Mouse (Mus musculus) CH12.LX (cell line): ENCODE data around the gene Atp6v0c. TPM values are rescaled to one million over a fixed set of nuclear protein-coding genes. Genes with fewer than 3 reads are reported as not detected.

Source experiments
- DNase-seq: peaks from one replicate; pipeline ENCODE4 v3.0.0-alpha.2; 2013; ENCODE audit errors: extremely low read depth
- H3K27ac ChIP-seq: 2 replicates; pipeline ENCODE4 v1.5.1; 2012; ENCODE audit warnings: low read depth, mild to moderate bottlenecking, control low read depth, moderate library complexity; ENCODE audit not compliant: insufficient read depth
- H3K27me3 ChIP-seq: replicated peaks from 2 replicates; pipeline ENCODE3; 2012; ENCODE audit warnings: inconsistent platforms
- H3K36me3 ChIP-seq, 2 experiments: replicated peaks in 1 of 2; 2 replicates each; pipeline versions ENCODE3 to v1.6.1; 2012; ENCODE audit warnings: inconsistent platforms in 1 of 2, low read length in 1 of 2, mild to moderate bottlenecking in 1 of 2, mixed read lengths in 1 of 2, moderate library complexity in 1 of 2; ENCODE audit not compliant: control insufficient read depth in 1 of 2, insufficient read depth in 1 of 2
- H3K4me1 ChIP-seq, 2 experiments: 2 replicates each; pipeline ENCODE4 v1.6.1; 2012; ENCODE audit warnings: inconsistent platforms in 1 of 2, moderate library complexity in 1 of 2; ENCODE audit not compliant: insufficient read depth in 2 of 2, control insufficient read depth in 1 of 2
- H3K4me2 ChIP-seq: 2 replicates; pipeline ENCODE4 v1.6.1; 2012; ENCODE audit warnings: low read depth, mild to moderate bottlenecking, control low read depth; ENCODE audit not compliant: poor library complexity, insufficient read depth, severe bottlenecking
- H3K4me3 ChIP-seq, 3 experiments: fragments of 150-350 bp in 1 of 3; sonication (generic) in 1 of 3; replicated peaks in 1 of 3; 2 replicates each; pipeline versions ENCODE3 to v1.5.1; 2011 to 2012; ENCODE audit warnings: low read depth in 2 of 3, low read length in 2 of 3, mild to moderate bottlenecking in 2 of 3, moderate library complexity in 2 of 3, control low read depth in 1 of 3, improper control_type of control experiment in 1 of 3, inconsistent platforms in 1 of 3, mixed read lengths in 1 of 3; ENCODE audit not compliant: poor library complexity in 1 of 3
- H3K79me2 ChIP-seq: replicated peaks from 2 replicates; pipeline ENCODE4 v1.6.1; 2012; ENCODE audit warnings: mild to moderate bottlenecking, moderate library complexity; ENCODE audit not compliant: control insufficient read depth, poor library complexity, insufficient read depth, severe bottlenecking; ENCODE audit errors: extremely low read depth
- H3K9ac ChIP-seq: 2 replicates; pipeline ENCODE4 v1.6.1; 2012; ENCODE audit warnings: low read depth, mild to moderate bottlenecking, control low read depth, moderate library complexity; ENCODE audit not compliant: insufficient read depth
- H3K9me3 ChIP-seq: replicated peaks from 2 replicates; pipeline ENCODE3; 2012; ENCODE audit warnings: low read length, inconsistent platforms, mixed read lengths
- CHD2 ChIP-seq: IDR thresholded peaks from 2 replicates; pipeline ENCODE4 v1.6.1; 2011; ENCODE audit warnings: low read length, improper control_type of control experiment
- CTCF ChIP-seq, 2 experiments: IDR thresholded peaks in 1 of 2; conservative IDR thresholded peaks in 1 of 2; 2 replicates each; pipeline ENCODE4 v1.5.1; 2011 to 2012; ENCODE audit warnings: low read depth in 2 of 2, low read length in 2 of 2, improper control_type of control experiment in 1 of 2, inconsistent platforms in 1 of 2, mild to moderate bottlenecking in 1 of 2, moderate library complexity in 1 of 2
- E2F4 ChIP-seq: IDR thresholded peaks from 2 replicates; pipeline ENCODE4 v1.6.1; 2011; ENCODE audit warnings: low read depth, low read length, improper control_type of control experiment; ENCODE audit not compliant: insufficient replicate concordance
- ELF1 ChIP-seq: IDR thresholded peaks from 2 replicates; pipeline ENCODE4 v1.6.1; 2014; ENCODE audit warnings: low read depth, mild to moderate bottlenecking, inconsistent platforms, low read length, improper control_type of control experiment
- ETS1 ChIP-seq: conservative IDR thresholded peaks from 2 replicates; pipeline ENCODE4 v1.6.1; 2012; ENCODE audit warnings: low read depth, mild to moderate bottlenecking, inconsistent platforms, low read length, improper control_type of control experiment, moderate library complexity
- IRF4 ChIP-seq: IDR thresholded peaks from 2 replicates; pipeline ENCODE4 v1.6.1; 2014; ENCODE audit warnings: low read depth, mild to moderate bottlenecking, inconsistent platforms, low read length, improper control_type of control experiment
- JUND ChIP-seq: conservative IDR thresholded peaks from 2 replicates; pipeline ENCODE4 v1.6.1; 2011; ENCODE audit warnings: low read depth, low read length, improper control_type of control experiment
- KAT2A ChIP-seq: IDR thresholded peaks from 2 replicates; pipeline ENCODE4 v1.6.1; 2012; ENCODE audit warnings: low read length, improper control_type of control experiment, inconsistent platforms; ENCODE audit not compliant: insufficient replicate concordance
- MAX ChIP-seq: IDR thresholded peaks from 2 replicates; pipeline ENCODE4 v1.6.1; 2011; ENCODE audit warnings: low read length, improper control_type of control experiment
- MAZ ChIP-seq: IDR thresholded peaks from 2 replicates; pipeline ENCODE4 v1.6.1; 2012; ENCODE audit warnings: low read depth, mild to moderate bottlenecking, inconsistent platforms, low read length, improper control_type of control experiment, moderate library complexity
- MEF2A ChIP-seq: IDR thresholded peaks from 2 replicates; pipeline ENCODE4 v1.6.1; 2014; ENCODE audit warnings: low read depth, mild to moderate bottlenecking, inconsistent platforms, low read length, improper control_type of control experiment, borderline replicate concordance
- MYC ChIP-seq: IDR thresholded peaks from 2 replicates; pipeline ENCODE4 v1.6.1; 2011; ENCODE audit warnings: low read depth, mild to moderate bottlenecking, improper control_type of control experiment, low read length
- RCOR1 ChIP-seq: conservative IDR thresholded peaks from 2 replicates; pipeline ENCODE4 v1.6.1; 2012; ENCODE audit warnings: low read depth, mild to moderate bottlenecking, inconsistent platforms, low read length, improper control_type of control experiment
- SIN3A ChIP-seq: IDR thresholded peaks from 2 replicates; pipeline ENCODE4 v1.6.1; 2012; ENCODE audit warnings: low read length, improper control_type of control experiment, inconsistent platforms
- USF2 ChIP-seq: conservative IDR thresholded peaks from 2 replicates; pipeline ENCODE4 v1.6.1; 2011; ENCODE audit warnings: low read depth, low read length, improper control_type of control experiment
- ZNF384 ChIP-seq: IDR thresholded peaks from 2 replicates; pipeline ENCODE4 v1.6.1; 2012; ENCODE audit warnings: low read depth, low read length, improper control_type of control experiment, inconsistent platforms
- dilution Hi-C: fragments of 300-500 bp; cut with MboI; formaldehyde crosslinking; loops from 2 replicates; pipeline ENCODE4 v1.14.3; 2020; ENCODE audit warnings: low sequenced_read_pairs; ENCODE audit not compliant: extremely low pct_unique_long_range_greater_than_20kb, extremely low pct_ligation_motif_present
- in situ Hi-C: fragments of 300-500 bp; cut with MboI; formaldehyde crosslinking; loops from 3 replicates; pipeline ENCODE4 v1.14.3; 2019; ENCODE audit warnings: low sequenced_read_pairs, low pct_ligation_motif_present, low pct_unique_long_range_greater_than_20kb, mixed read lengths
- polyA plus RNA-seq: library from polyadenylated mRNA; unstranded; fragments of >175 nt; gene quantifications from 2 replicates; pipeline ENCODE4 v1.2.1, GENCODE M21; 2012; ENCODE audit warnings: low read depth; ENCODE audit not compliant: insufficient read length
- total RNA-seq, 2 experiments: library from RNA; depleted of rRNA; stranded (reverse); fragments of 300-350 nt in 1 of 2; fragments of >200 nt in 1 of 2; gene quantifications; 2 replicates each; pipeline ENCODE4 v1.2.3; 2012 to 2014

Atp6v0c gene
- total and polyA plus RNA-seq, 3 experiments = 49.1 to 407 (median 83.2) TPM

- peaks cover 0 to 31% of the 10 kb centered on the region in 2 experiments for H3K36me3 ChIP-seq
- H3K9me3 ChIP-seq = no peaks in the 10 kb centered on the region
- DNase-seq = no peak
- H3K4me3 ChIP-seq = no peak overlapping the region
- TF ChIP-seq MEF2A = no peak
- H3K27ac ChIP-seq = no peak overlapping the region
- H3K27me3 ChIP-seq = no peaks in the 10 kb centered on the region
- H3K4me1 ChIP-seq = peaks cover 10 to 37% of the 10 kb centered on the region in 2 experiments
- H3K4me2 ChIP-seq = no peak overlapping the region
- H3K79me2 ChIP-seq = no peaks in the 10 kb centered on the region
- no peak overlapping the region for H3K9ac ChIP-seq
- in situ Hi-C loops = no loop called here
- dilution Hi-C loops = no loop called here
Measured at GRCm38 (mm10) chr17:24193268-24193667, 23.8 kb upstream of the Atp6v0c start.

GRCm38 (mm10) chr17:24192848-24193247, 23.3 kb upstream of the Atp6v0c start:
- Histone ChIP-seq H3K4me2 (no peak overlapping the region), H3K9ac (no peak overlapping the region), H3K4me3 (no peak overlapping the region), H3K27me3 (no peaks in the 10 kb centered on the region), H3K27ac (no peak overlapping the region), H3K36me3 (peaks cover 0 to 30% of the 10 kb centered on the region in 2 experiments), H3K9me3 (no peaks in the 10 kb centered on the region), H3K79me2 (no peaks in the 10 kb centered on the region), H3K4me1 (peaks cover 10 to 37% of the 10 kb centered on the region in 2 experiments)
- in situ Hi-C loops (no loop called here), dilution Hi-C loops (no loop called here)
- DNase-seq = no peak
- TF ChIP-seq CTCF (conservative IDR thresholded peaks at IDR 0.05 in 1 of 2, IDR thresholded peaks at IDR 0.05 in 1 of 2; ENCODE audit: low read depth in 2 of 2, low read length in 2 of 2) = no peak
- TF ChIP-seq ZNF384 = no peak
- TF ChIP-seq MYC = no peak
- TF ChIP-seq CHD2 = no peak
- TF ChIP-seq USF2 = no peak
- TF ChIP-seq ELF1 = no peak
- no peak for TF ChIP-seq ETS1
- TF ChIP-seq RCOR1 = no peak
- no peak for TF ChIP-seq IRF4
- no peak for TF ChIP-seq KAT2A
- TF ChIP-seq JUND = no peak
- TF ChIP-seq SIN3A = no peak
- no peak for TF ChIP-seq E2F4
- no peak for TF ChIP-seq MAX
- TF ChIP-seq MAZ = no peak
